Mouse (Mus musculus) midbrain, embryonic 11.5 days (tissue): Measurements from ENCODE around the gene Gm49486. TPM values are rescaled to one million over a fixed set of nuclear protein-coding genes. Genes with fewer than 3 reads are reported as not detected.

Experiments
- ATAC-seq: fragments of 200-750 bp; cut with Nextera tagmentation; 2 replicates; pipeline ENCODE4 v1.8.0; 2017; ENCODE audit warnings: moderate TSS enrichment, moderate library complexity; ENCODE audit not compliant: low FRiP score
- DNase-seq: peaks from one replicate; pipeline ENCODE4 v3.0.0; 2015; ENCODE audit warnings: low spot score; ENCODE audit errors: missing footprints
- H3K27ac ChIP-seq: fragments of 300-500 bp; sonication (generic); 2 replicates; pipeline ENCODE4 v1.5.1; 2014; ENCODE audit warnings: low read depth, low read length
- H3K27me3 ChIP-seq: fragments of 300-500 bp; sonication (generic); 2 replicates; pipeline ENCODE4 v1.6.1; 2014; ENCODE audit warnings: mild to moderate bottlenecking, low read length, moderate library complexity, mixed read lengths; ENCODE audit not compliant: control insufficient read depth, insufficient read depth
- H3K36me3 ChIP-seq: fragments of 300-500 bp; sonication (generic); 2 replicates; pipeline ENCODE4 v1.6.1; 2014; ENCODE audit warnings: mild to moderate bottlenecking, low read length, moderate library complexity, mixed read lengths; ENCODE audit not compliant: control insufficient read depth, insufficient read depth
- H3K4me1 ChIP-seq: fragments of 300-500 bp; sonication (generic); 2 replicates; pipeline ENCODE4 v1.6.1; 2014; ENCODE audit warnings: low read length; ENCODE audit not compliant: control insufficient read depth, insufficient read depth
- H3K4me2 ChIP-seq: fragments of 300-500 bp; sonication (generic); 2 replicates; pipeline ENCODE4 v1.6.1; 2014; ENCODE audit warnings: mild to moderate bottlenecking, moderate library complexity
- H3K4me3 ChIP-seq: fragments of 300-500 bp; sonication (generic); 2 replicates; pipeline ENCODE4 v1.5.1; 2014; ENCODE audit warnings: low read depth, low read length
- H3K9ac ChIP-seq: fragments of 300-500 bp; sonication (generic); 2 replicates; pipeline ENCODE4 v1.6.1; 2014; ENCODE audit warnings: low read length
- H3K9me3 ChIP-seq: fragments of 300-500 bp; sonication (generic); 2 replicates; pipeline ENCODE4 v1.6.1; 2016; ENCODE audit warnings: low read length; ENCODE audit not compliant: control insufficient read depth
- WGBS: fragments of 180-500 bp; shearing (Covaris S2); extraction: QIAGEN DNeasy Blood & Tissue Kit; methylation state at CpG from one replicate; pipeline ENCODE4 v1.1.7; 2014; 5-methylcytosine and 5-hydroxymethylcytosine counted together
- polyA plus RNA-seq: library from polyadenylated mRNA; unstranded; fragments of >200 nt; fragmentation: Nextera tagmentation; extraction: Ambion mirVana; gene quantifications from 2 replicates; pipeline ENCODE4 v1.2.1, GENCODE M21; 2014

The Gm49486 gene
- polyA plus RNA-seq, 1 experiment from 2014 or later, result 0.12 TPM

DNA sequence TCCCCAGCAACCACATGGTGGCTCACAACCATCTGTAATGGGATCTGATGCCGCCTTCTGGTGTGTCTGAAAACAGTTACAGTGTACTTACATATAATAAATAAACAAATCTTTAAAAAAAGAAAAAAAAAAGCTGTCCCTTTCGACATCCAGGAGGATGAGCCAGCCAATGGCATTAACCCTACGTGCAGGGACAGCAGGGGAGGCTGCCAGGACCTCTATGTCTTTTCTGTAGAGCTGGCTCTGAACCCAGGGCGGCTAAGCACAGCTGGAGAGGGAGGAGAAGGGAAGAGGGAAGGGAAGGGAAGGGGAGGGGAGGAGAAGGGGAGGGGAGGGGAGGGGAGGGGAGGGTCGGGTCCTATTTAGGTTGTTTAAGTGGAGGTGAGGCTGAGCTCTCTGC lies 75.6 kb downstream of the Gm49486 start:
- DNase-seq (no peak), ATAC-seq (no peak)
- no peak overlapping the region for H3K4me3 ChIP-seq
- H3K27ac ChIP-seq, result no peak overlapping the region
- no peak overlapping the region for H3K4me2 ChIP-seq
- H3K9me3 ChIP-seq, result no peaks in the 10 kb centered on the region
- 67% methylated on average over 4 of the region's 5 CpGs for WGBS
- H3K36me3 ChIP-seq, result no peaks in the 10 kb centered on the region
- H3K4me1 ChIP-seq, result no peaks in the 10 kb centered on the region
- H3K27me3 ChIP-seq, result no peaks in the 10 kb centered on the region
- no peak overlapping the region for H3K9ac ChIP-seq

DNA sequence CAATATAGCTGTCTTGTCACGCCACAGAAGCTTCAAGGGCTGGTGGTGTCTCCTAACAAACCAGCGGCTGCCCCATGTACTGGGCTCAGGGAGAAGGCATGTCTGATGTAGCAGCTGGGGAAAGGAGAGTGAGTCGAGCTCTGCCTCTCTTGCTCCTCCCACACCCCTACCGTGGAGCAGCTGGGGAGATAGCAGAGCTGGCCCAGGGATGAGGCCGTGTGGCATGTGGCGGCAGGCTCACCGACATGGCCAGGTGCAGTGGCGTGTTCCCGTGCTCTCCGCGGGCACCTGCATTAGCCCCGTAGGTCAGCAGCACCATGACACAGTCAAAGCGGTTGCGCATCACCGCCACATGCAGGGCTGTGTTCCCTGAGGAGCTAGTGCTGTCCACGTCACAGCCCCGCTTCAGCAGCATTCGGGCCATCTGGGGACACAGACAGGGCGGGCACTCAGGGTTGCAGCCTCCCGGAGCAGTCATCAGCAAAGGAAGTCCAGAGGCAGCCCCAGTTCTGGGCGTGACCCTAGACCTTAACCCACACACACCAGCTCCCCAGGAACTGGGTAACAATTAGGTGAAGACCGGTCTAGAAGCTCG lies 76.9 kb downstream of the Gm49486 start:
- ATAC-seq, result no peak
- no peaks in the 10 kb centered on the region for H3K4me1 ChIP-seq
- DNase-seq, result no peak
- H3K9ac ChIP-seq, result no peak overlapping the region
- H3K9me3 ChIP-seq, result no peaks in the 10 kb centered on the region
- H3K27ac ChIP-seq, result no peak overlapping the region
- no peaks in the 10 kb centered on the region for H3K36me3 ChIP-seq
- H3K4me3 ChIP-seq, result no peak overlapping the region
- no peaks in the 10 kb centered on the region for H3K27me3 ChIP-seq
- WGBS, result 78% methylated on average over 23 of the region's 23 CpGs
- H3K4me2 ChIP-seq, result no peak overlapping the region

Other genes starting within 250 kb of the Gm49486 start
- 355 and 376 TPM in 2 replicates for gene H1f0, start 200.9 kb upstream of the Gm49486 start, polyA plus RNA-seq
- not detected in 2 replicates for gene Galr3, start 187.5 kb upstream of the Gm49486 start, polyA plus RNA-seq
- 52.7 and 53.5 TPM in 2 replicates for gene Ankrd54, start 166.5 kb upstream of the Gm49486 start, polyA plus RNA-seq
- 242 and 251 TPM in 2 replicates for gene Eif3l, start 154.2 kb upstream of the Gm49486 start, polyA plus RNA-seq
- gene Micall1, start 120.5 kb upstream of the Gm49486 start, polyA plus RNA-seq, result 5.2 and 5.4 TPM in 2 replicates
- 354 and 362 TPM in 2 replicates for gene Polr2f, start 88.4 kb upstream of the Gm49486 start, polyA plus RNA-seq
- gene 1700088E04Rik, start 88.1 kb upstream of the Gm49486 start, polyA plus RNA-seq, result 9.5 and 10.2 TPM in 2 replicates
- 0.64 and 0.95 TPM in 2 replicates for gene Sox10, start 64.2 kb upstream of the Gm49486 start, polyA plus RNA-seq
- gene Pick1, start 218 bp upstream of the Gm49486 start, polyA plus RNA-seq, result 18.7 and 21.1 TPM in 2 replicates
- 0.14 and 0.15 TPM in 2 replicates for gene Slc16a8, start 25.4 kb downstream of the Gm49486 start, polyA plus RNA-seq
- 0.27 and 1.5 TPM in 2 replicates for gene Baiap2l2, start 56.1 kb downstream of the Gm49486 start, polyA plus RNA-seq
- gene Pla2g6, start 99.0 kb downstream of the Gm49486 start, polyA plus RNA-seq, result 18.4 and 20.6 TPM in 2 replicates
- 1.0 and 2.3 TPM in 2 replicates for gene Maff, start 117.2 kb downstream of the Gm49486 start, polyA plus RNA-seq
- 25.5 and 33.8 TPM in 2 replicates for gene Tmem184b, start 174.2 kb downstream of the Gm49486 start, polyA plus RNA-seq
- 175 and 182 TPM in 2 replicates for gene Csnk1e, start 226.2 kb downstream of the Gm49486 start, polyA plus RNA-seq